Mouse (Mus musculus) forebrain, embryonic 12.5 days (tissue): ENCODE results near the gene Stmn1. TPM values are rescaled to one million over a fixed set of nuclear protein-coding genes. Genes with fewer than 3 reads are reported as not detected.
A peak's percentile ranks its signal among the peaks of the same experiment; 100 is the strongest.

Source experiments
- ATAC-seq: fragments of 200-750 bp; cut with Nextera tagmentation; 2 replicates; pipeline ENCODE4 v1.8.0; 2017; ENCODE audit warnings: moderate TSS enrichment; ENCODE audit not compliant: low FRiP score
- H3K27ac ChIP-seq: fragments of 300-500 bp; sonication (generic); 2 replicates; pipeline ENCODE4 v1.5.1; 2016; ENCODE audit warnings: mild to moderate bottlenecking
- H3K27me3 ChIP-seq: fragments of 300-500 bp; sonication (generic); 2 replicates; pipeline ENCODE4 v1.6.1; 2016; ENCODE audit warnings: mild to moderate bottlenecking
- H3K36me3 ChIP-seq: fragments of 300-500 bp; sonication (generic); replicated peaks from 2 replicates; pipeline ENCODE4 v1.6.1; 2016; ENCODE audit warnings: mild to moderate bottlenecking
- H3K4me1 ChIP-seq: fragments of 300-500 bp; sonication (generic); 2 replicates; pipeline ENCODE4 v1.6.1; 2016
- H3K4me2 ChIP-seq: fragments of 300-500 bp; sonication (generic); 2 replicates; pipeline ENCODE4 v1.6.1; 2016; ENCODE audit warnings: mild to moderate bottlenecking, moderate library complexity
- H3K4me3 ChIP-seq: fragments of 300-500 bp; sonication (generic); replicated peaks from 2 replicates; pipeline ENCODE4 v1.5.1; 2016; ENCODE audit warnings: mild to moderate bottlenecking
- H3K9ac ChIP-seq: fragments of 300-500 bp; sonication (generic); 2 replicates; pipeline ENCODE4 v1.6.1; 2016; ENCODE audit warnings: mild to moderate bottlenecking
- H3K9me3 ChIP-seq: fragments of 300-500 bp; sonication (generic); 2 replicates; pipeline ENCODE4 v1.6.1; 2016
- WGBS: fragments of 180-500 bp; shearing (Covaris S2); methylation state at CpG from one replicate; pipeline ENCODE4 v1.1.7; 2016; 5-methylcytosine and 5-hydroxymethylcytosine counted together
- polyA plus RNA-seq: library from polyadenylated mRNA; unstranded; fragments of >200 nt; fragmentation: Nextera tagmentation; extraction: Ambion mirVana; gene quantifications from 2 replicates; pipeline ENCODE4 v1.2.1, GENCODE M21; 2016

Gene Stmn1
- polyA plus RNA-seq, 1 experiment from 2014 or later, result 4,517 TPM

- Histone ChIP-seq H3K4me1 (peaks cover 23% of the 10 kb centered on the region), H3K27ac (peak overlapping the region; percentile 83), H3K9ac (peak overlapping the region; percentile 29; the same call in 1 of the 2 replicates), H3K27me3 (no peaks in the 10 kb centered on the region), H3K4me2 (peak overlapping the region; percentile 19), H3K4me3 (0 out of 2 replicates have a peak overlapping the region, but pooled peaks have one; percentile 1), H3K9me3 (no peaks in the 10 kb centered on the region), H3K36me3 (peaks cover 3% of the 10 kb centered on the region)
- ATAC-seq, result no peak
- 43% methylated on average over 12 of the region's 12 CpGs for WGBS
Observed at GRCm38 (mm10) chr4:134465789-134466188, 2.3 kb upstream of the Stmn1 start.

GRCm38 (mm10) chr4:134466381-134467262, 1.5 kb upstream of the Stmn1 start:
- 68% methylated on average over 11 of the region's 11 CpGs for WGBS
- Histone ChIP-seq H3K9me3 (no peaks in the 10 kb centered on the region), H3K4me3 (peak overlapping the region; percentile 94), H3K9ac (no peak overlapping the region), H3K4me1 (peaks cover 30% of the 10 kb centered on the region), H3K36me3 (peaks cover 11% of the 10 kb centered on the region), H3K27ac (peak overlapping the region; percentile 99), H3K4me2 (peak overlapping the region; percentile 82), H3K27me3 (no peaks in the 10 kb centered on the region)
- no peak for ATAC-seq

- peak overlapping the region; percentile 82 for H3K4me2 ChIP-seq
Observed at GRCm38 (mm10) chr4:134467435-134468214, 495 bp upstream of the Stmn1 start.

GRCm38 (mm10) chr4:134468578-134469266, 602 bp downstream of the Stmn1 start:
- peak; percentile 85 for ATAC-seq
- peaks cover 45% of the 10 kb centered on the region for H3K4me1 ChIP-seq
- H3K9ac ChIP-seq, result peak overlapping the region; percentile 99

More at GRCm38 (mm10) chr4:134467435-134468214, 495 bp upstream of the Stmn1 start:
- Histone ChIP-seq H3K36me3 (peaks cover 20% of the 10 kb centered on the region), H3K4me1 (peaks cover 39% of the 10 kb centered on the region), H3K27ac (peak overlapping the region; percentile 99), H3K4me3 (peak overlapping the region; percentile 94), H3K9me3 (no peaks in the 10 kb centered on the region), H3K27me3 (no peaks in the 10 kb centered on the region), H3K9ac (peak overlapping the region; percentile 99)
- peak; percentile 0; the same call in 1 of the 2 replicates for ATAC-seq
- under 1% methylated on average over 31 of the region's 31 CpGs for WGBS

GRCm38 (mm10) chr4:134469341-134469796, 1.2 kb downstream of the Stmn1 start:
- Histone ChIP-seq H3K36me3 (peaks cover 34% of the 10 kb centered on the region), H3K9ac (peak overlapping the region; percentile 99), H3K27me3 (no peaks in the 10 kb centered on the region), H3K9me3 (no peaks in the 10 kb centered on the region), H3K4me1 (peaks cover 51% of the 10 kb centered on the region), H3K27ac (peak overlapping the region; percentile 99), H3K4me3 (peak overlapping the region; percentile 94), H3K4me2 (peak overlapping the region; percentile 82)
- WGBS, result 6% methylated on average over 6 of the region's 6 CpGs
- ATAC-seq, result peak; percentile 17

More at GRCm38 (mm10) chr4:134468578-134469266, 602 bp downstream of the Stmn1 start:
- no peaks in the 10 kb centered on the region for H3K27me3 ChIP-seq
- no peaks in the 10 kb centered on the region for H3K9me3 ChIP-seq
- 0% methylated on average over 68 of the region's 68 CpGs for WGBS
- H3K36me3 ChIP-seq, result peaks cover 27% of the 10 kb centered on the region
- peak overlapping the region; percentile 94 for H3K4me3 ChIP-seq
- H3K27ac ChIP-seq, result peak overlapping the region; percentile 99
- H3K4me2 ChIP-seq, result peak overlapping the region; percentile 82

GRCm38 (mm10) chr4:134469985-134470384, 1.9 kb downstream of the Stmn1 start:
- no peak for ATAC-seq
- H3K36me3 ChIP-seq, result peaks cover 40% of the 10 kb centered on the region
- WGBS, result 42% methylated on average over 3 of the region's 3 CpGs
- peak overlapping the region; percentile 82 for H3K4me2 ChIP-seq
- no peaks in the 10 kb centered on the region for H3K27me3 ChIP-seq
- H3K4me3 ChIP-seq, result peak overlapping the region; percentile 94
- H3K27ac ChIP-seq, result peak overlapping the region; percentile 99
- peak overlapping the region; percentile 99 for H3K9ac ChIP-seq
- H3K4me1 ChIP-seq, result peaks cover 54% of the 10 kb centered on the region
- H3K9me3 ChIP-seq, result no peaks in the 10 kb centered on the region

GRCm38 (mm10) chr4:134471469-134471868, 3.3 kb downstream of the Stmn1 start:
- H3K4me2 ChIP-seq, result peak overlapping the region; percentile 82
- H3K9me3 ChIP-seq, result no peaks in the 10 kb centered on the region
- no peak for ATAC-seq
- 0 out of 2 replicates have a peak overlapping the region, but pooled peaks have one; percentile 55 for H3K9ac ChIP-seq
- peak overlapping the region; percentile 94 for H3K4me3 ChIP-seq
- peaks cover 41% of the 10 kb centered on the region for H3K4me1 ChIP-seq
- H3K27ac ChIP-seq, result peak overlapping the region; percentile 75
- no peaks in the 10 kb centered on the region for H3K27me3 ChIP-seq
- peaks cover 55% of the 10 kb centered on the region for H3K36me3 ChIP-seq

GRCm38 (mm10) chr4:134473764-134474163, 5.6 kb downstream of the Stmn1 start:
- no peak overlapping the region for H3K4me3 ChIP-seq
- H3K9me3 ChIP-seq, result no peaks in the 10 kb centered on the region
- H3K27me3 ChIP-seq, result no peaks in the 10 kb centered on the region
- no peak for ATAC-seq
- 53% methylated on average over 4 of the region's 4 CpGs for WGBS
- H3K9ac ChIP-seq, result no peak overlapping the region
- peaks cover 68% of the 10 kb centered on the region for H3K36me3 ChIP-seq
- peak overlapping the region; percentile 65; the same call in 1 of the 2 replicates for H3K27ac ChIP-seq
- H3K4me2 ChIP-seq, result 0 out of 2 replicates have a peak overlapping the region, but pooled peaks have one; percentile 15
- H3K4me1 ChIP-seq, result peaks cover 38% of the 10 kb centered on the region

GRCm38 (mm10) chr4:134474240-134474639, 6.1 kb downstream of the Stmn1 start:
- no peak overlapping the region for H3K9ac ChIP-seq
- H3K36me3 ChIP-seq, result peaks cover 68% of the 10 kb centered on the region
- no peak for ATAC-seq
- H3K4me2 ChIP-seq, result no peak overlapping the region
- 53% methylated on average over 8 of the region's 8 CpGs for WGBS
- H3K27ac ChIP-seq, result peak overlapping the region; percentile 65
- H3K9me3 ChIP-seq, result no peaks in the 10 kb centered on the region
- H3K27me3 ChIP-seq, result no peaks in the 10 kb centered on the region
- peaks cover 40% of the 10 kb centered on the region for H3K4me1 ChIP-seq
- no peak overlapping the region; the same call in 1 of the 2 replicates for H3K4me3 ChIP-seq

- Histone ChIP-seq H3K4me1 (peaks cover 31% of the 10 kb centered on the region), H3K27ac (peak overlapping the region; percentile 51), H3K9ac (no peak overlapping the region), H3K4me2 (no peak overlapping the region), H3K27me3 (no peaks in the 10 kb centered on the region), H3K36me3 (peaks cover 55% of the 10 kb centered on the region), H3K9me3 (no peaks in the 10 kb centered on the region), H3K4me3 (no peak overlapping the region)
- ATAC-seq, result no peak
- WGBS, result 96% methylated on average over 8 of the region's 8 CpGs
Observed at GRCm38 (mm10) chr4:134476899-134477298, 8.8 kb downstream of the Stmn1 start.

GRCm38 (mm10) chr4:134478031-134478430, 9.9 kb downstream of the Stmn1 start:
- Histone ChIP-seq H3K9ac (no peak overlapping the region), H3K9me3 (no peaks in the 10 kb centered on the region), H3K27me3 (peaks cover 5% of the 10 kb centered on the region; the same call in 1 of the 2 replicates), H3K4me1 (peaks cover 19% of the 10 kb centered on the region), H3K36me3 (peaks cover 44% of the 10 kb centered on the region), H3K4me3 (no peak overlapping the region), H3K4me2 (no peak overlapping the region), H3K27ac (peak overlapping the region; percentile 51; the same call in 1 of the 2 replicates)
- peak; percentile 48 for ATAC-seq
- 12% methylated on average over 9 of the region's 9 CpGs for WGBS
